Mouse (Mus musculus) kidney, postnatal 0 days (tissue): ENCODE measurements around the gene Myl3. TPM values are rescaled to one million over a fixed set of nuclear protein-coding genes. Genes with fewer than 3 reads are reported as not detected.
A peak's percentile ranks its signal among the peaks of the same experiment; 100 is the strongest.

Experiments
- ATAC-seq: fragments of 200-750 bp; cut with Nextera tagmentation; replicated peaks from 2 replicates; pipeline ENCODE4 v1.8.0; 2017; ENCODE audit warnings: low read depth, moderate number of reproducible peaks, moderate TSS enrichment, moderate library complexity; ENCODE audit not compliant: low FRiP score
- DNase-seq: peaks from one replicate; pipeline ENCODE4 v3.0.0-alpha.2; 2016; ENCODE audit warnings: low spot score
- H3K27ac ChIP-seq: fragments of 300-500 bp; sonication (generic); 2 replicates; pipeline ENCODE4 v1.5.1; 2014; ENCODE audit warnings: mild to moderate bottlenecking
- H3K27me3 ChIP-seq: fragments of 300-500 bp; sonication (generic); 2 replicates; pipeline ENCODE4 v1.6.1; 2014; ENCODE audit warnings: low read length, mixed read lengths; ENCODE audit not compliant: insufficient read depth
- H3K36me3 ChIP-seq: fragments of 300-500 bp; sonication (generic); 2 replicates; pipeline ENCODE4 v1.6.1; 2014; ENCODE audit warnings: low read length, mixed read lengths; ENCODE audit not compliant: insufficient read depth
- H3K4me1 ChIP-seq: fragments of 300-500 bp; sonication (generic); replicated peaks from 2 replicates; pipeline ENCODE4 v1.6.1; 2014; ENCODE audit warnings: antibody characterized with exemption, low read length, mixed read lengths; ENCODE audit not compliant: insufficient read depth
- H3K4me2 ChIP-seq: fragments of 300-500 bp; sonication (generic); 2 replicates; pipeline ENCODE4 v1.6.1; 2014; ENCODE audit warnings: mild to moderate bottlenecking, low read length, moderate library complexity, mixed read lengths
- H3K4me3 ChIP-seq: fragments of 300-500 bp; sonication (generic); replicated peaks from 2 replicates; pipeline ENCODE4 v1.5.1; 2014; ENCODE audit warnings: low read depth, low read length
- H3K9ac ChIP-seq: fragments of 300-500 bp; sonication (generic); 2 replicates; pipeline ENCODE4 v1.6.1; 2014; ENCODE audit warnings: low read depth, low read length
- H3K9me3 ChIP-seq: fragments of 300-500 bp; sonication (generic); replicated peaks from 2 replicates; pipeline ENCODE4 v1.6.1; 2016; ENCODE audit warnings: low read length, inconsistent platforms, mixed read lengths
- CTCF ChIP-seq: IDR thresholded peaks from 2 replicates; pipeline ENCODE4 v1.5.1; 2016; ENCODE audit warnings: antibody characterized with exemption, low read depth, mild to moderate bottlenecking, moderate library complexity
- WGBS: fragments of 180-500 bp; shearing (Covaris S2); extraction: QIAGEN DNeasy Blood & Tissue Kit; methylation state at CpG from one replicate; pipeline ENCODE4 v1.1.7; 2014; 5-methylcytosine and 5-hydroxymethylcytosine counted together
- polyA plus RNA-seq: library from polyadenylated mRNA; unstranded; fragments of >200 nt; fragmentation: Nextera tagmentation; extraction: Ambion mirVana; gene quantifications from 2 replicates; pipeline ENCODE4 v1.2.1, GENCODE M21; 2015

The Myl3 gene
- polyA plus RNA-seq, 1 experiment from 2014 or later = 1.5 TPM

DNA sequence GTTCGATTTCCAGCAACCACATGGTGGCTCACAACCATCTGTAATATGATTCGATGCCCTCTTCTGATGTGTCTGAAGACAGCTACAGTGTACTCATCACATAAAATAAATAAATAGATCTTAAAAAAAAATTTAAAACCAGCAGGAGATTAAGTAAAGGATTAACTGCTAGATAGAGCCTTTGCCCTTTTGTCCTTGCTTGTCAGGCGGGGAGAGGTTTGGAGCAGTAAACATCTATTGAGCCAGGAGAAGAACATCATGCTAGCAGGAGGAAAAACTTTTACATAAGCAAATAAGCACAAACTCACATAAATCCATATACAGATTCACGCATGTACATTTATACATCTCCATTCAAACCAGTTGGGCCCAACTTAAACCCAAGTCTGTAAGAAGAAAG, 29.1 kb upstream of the Myl3 start:
- no peak for DNase-seq
- ATAC-seq = no peak
- Histone ChIP-seq H3K9me3 (no peaks in the 10 kb centered on the region), H3K4me1 (0 out of 2 replicates have a peak, but pooled peaks cover 5% of the 10 kb centered on the region), H3K36me3 (peaks cover 16% of the 10 kb centered on the region; the same call in 1 of the 2 replicates), H3K27me3 (no peaks in the 10 kb centered on the region), H3K27ac (no peak overlapping the region), H3K4me2 (no peak overlapping the region), H3K4me3 (no peak overlapping the region), H3K9ac (no peak overlapping the region)
- WGBS = 85% methylated on average over 4 of the region's 4 CpGs
- TF ChIP-seq CTCF = no peak

DNA sequence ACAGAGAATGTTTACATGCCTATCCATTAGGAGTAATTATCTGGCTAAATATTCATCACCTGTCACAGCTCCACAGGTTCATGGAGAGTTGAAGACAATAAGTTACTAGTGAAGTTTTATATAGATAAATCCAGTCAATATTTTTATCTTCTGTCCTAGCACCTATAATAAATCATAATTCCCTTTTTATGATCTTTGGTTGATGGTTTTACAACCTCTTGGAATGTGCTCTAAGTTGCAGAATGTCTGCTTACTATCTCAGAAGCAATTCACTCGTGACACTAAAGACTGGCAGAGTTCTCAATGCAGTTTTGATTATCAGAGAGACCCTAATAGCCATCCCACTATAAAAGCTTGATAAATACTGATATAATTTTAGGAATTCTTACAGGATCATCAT, 28.3 kb upstream of the Myl3 start:
- Histone ChIP-seq H3K27ac (no peak overlapping the region), H3K9me3 (no peaks in the 10 kb centered on the region), H3K4me3 (no peak overlapping the region), H3K27me3 (no peaks in the 10 kb centered on the region), H3K36me3 (peaks cover 16% of the 10 kb centered on the region; the same call in 1 of the 2 replicates), H3K9ac (no peak overlapping the region), H3K4me2 (no peak overlapping the region), H3K4me1 (0 out of 2 replicates have a peak, but pooled peaks cover 5% of the 10 kb centered on the region)
- no peak for TF ChIP-seq CTCF
- WGBS = 59% methylated on average over 1 of the region's 1 CpGs
- ATAC-seq = no peak
- no peak for DNase-seq

DNA sequence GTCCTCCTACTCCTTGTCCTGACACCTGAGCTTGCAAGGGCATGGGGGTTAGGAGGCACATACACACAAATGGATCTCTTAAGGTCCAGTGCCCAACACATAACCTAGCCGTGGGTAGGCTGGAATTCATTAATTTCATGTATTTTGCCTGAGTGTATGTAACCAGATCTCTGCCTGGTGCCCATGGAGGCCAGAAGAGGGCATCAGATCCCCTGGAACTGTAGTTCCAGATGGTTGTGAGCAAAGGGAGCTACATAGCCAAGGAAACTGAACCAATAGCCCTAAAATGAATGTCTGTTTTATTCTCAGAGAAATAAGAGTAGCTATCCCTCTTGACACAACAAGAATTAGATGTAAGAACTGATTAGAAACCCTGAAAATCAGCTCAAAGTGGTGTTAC, 26.2 kb upstream of the Myl3 start:
- Histone ChIP-seq H3K4me2 (no peak overlapping the region), H3K27ac (no peak overlapping the region), H3K4me1 (no peaks in the 10 kb centered on the region), H3K36me3 (peaks cover 13% of the 10 kb centered on the region; the same call in 1 of the 2 replicates), H3K9ac (no peak overlapping the region), H3K27me3 (no peaks in the 10 kb centered on the region), H3K4me3 (no peak overlapping the region), H3K9me3 (no peaks in the 10 kb centered on the region)
- WGBS = 33% methylated on average over 1 of the region's 1 CpGs
- peak; percentile 68 for TF ChIP-seq CTCF
- no peak for DNase-seq
- no peak for ATAC-seq

DNA sequence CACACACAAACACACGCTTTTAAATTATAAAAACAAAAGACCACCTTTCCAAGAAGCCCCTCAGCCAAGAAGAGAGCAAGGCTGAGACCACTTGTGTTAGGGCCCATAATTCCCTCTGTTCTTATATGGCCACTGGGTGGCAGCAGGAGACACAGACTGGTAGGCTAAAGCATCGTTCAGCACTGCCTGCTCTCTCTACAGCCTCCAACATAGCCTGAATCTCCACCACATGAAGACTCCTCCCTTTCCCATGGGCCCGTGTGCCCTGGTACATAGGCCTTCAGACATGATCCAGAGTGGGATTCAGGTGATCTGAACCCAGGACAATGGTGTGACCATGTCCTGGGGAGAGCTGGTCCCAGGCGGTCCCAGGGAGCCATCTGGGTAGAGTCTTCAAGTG, 24.9 kb upstream of the Myl3 start:
- 30% methylated on average over 4 of the region's 4 CpGs for WGBS
- no peak overlapping the region for H3K4me3 ChIP-seq
- no peak overlapping the region for H3K27ac ChIP-seq
- peaks cover 14% of the 10 kb centered on the region; the same call in 1 of the 2 replicates for H3K36me3 ChIP-seq
- peak; percentile 88 for TF ChIP-seq CTCF
- no peak overlapping the region for H3K4me2 ChIP-seq
- ATAC-seq (peak; percentile 34), DNase-seq (peak; percentile 95)
- H3K4me1 ChIP-seq = no peaks in the 10 kb centered on the region
- H3K27me3 ChIP-seq = no peaks in the 10 kb centered on the region
- no peaks in the 10 kb centered on the region for H3K9me3 ChIP-seq
- no peak overlapping the region for H3K9ac ChIP-seq

DNA sequence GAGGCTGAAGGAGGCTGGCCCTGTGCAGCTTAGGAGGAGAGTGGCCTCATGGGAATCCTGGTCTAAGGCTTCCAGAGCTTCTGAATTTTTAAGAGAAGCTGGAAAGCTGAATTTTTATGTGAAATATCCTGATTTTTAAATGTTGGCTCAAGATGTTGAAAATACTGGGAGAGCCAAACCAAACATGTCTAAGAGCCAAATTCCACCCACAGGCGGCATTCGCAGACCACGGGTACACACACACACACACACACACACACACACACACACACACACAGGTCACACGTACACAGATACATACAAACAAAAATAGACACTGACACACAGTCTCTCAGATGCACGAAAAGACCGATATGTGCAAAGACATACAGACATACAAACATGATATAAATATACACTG, 23.6 kb upstream of the Myl3 start:
- WGBS = 89% methylated on average over 6 of the region's 6 CpGs
- Histone ChIP-seq H3K9me3 (no peaks in the 10 kb centered on the region), H3K36me3 (peaks cover 20% of the 10 kb centered on the region; the same call in 1 of the 2 replicates), H3K27me3 (no peaks in the 10 kb centered on the region), H3K9ac (no peak overlapping the region), H3K4me1 (no peaks in the 10 kb centered on the region), H3K4me3 (no peak overlapping the region), H3K4me2 (no peak overlapping the region), H3K27ac (no peak overlapping the region)
- DNase-seq (no peak), ATAC-seq (no peak)
- no peak for TF ChIP-seq CTCF

DNA sequence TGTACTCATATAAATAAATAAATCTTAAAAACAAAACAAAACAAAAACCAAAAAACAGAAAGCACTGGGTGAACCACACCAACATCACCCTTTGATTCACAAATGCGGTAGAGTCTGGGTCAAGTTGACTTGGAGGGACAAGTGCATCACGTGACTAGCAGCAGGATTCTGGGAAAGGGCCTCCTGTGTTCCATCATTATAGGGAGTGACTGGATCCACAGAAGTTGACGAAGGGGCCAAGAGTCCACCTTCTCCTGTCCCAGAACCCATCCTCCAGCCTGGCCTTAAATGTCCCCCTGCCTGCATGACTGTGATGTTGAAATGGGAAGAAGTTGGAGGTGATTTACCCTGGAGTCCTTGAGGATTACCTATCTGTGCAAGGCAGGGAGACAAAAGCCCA, 22.9 kb upstream of the Myl3 start:
- Histone ChIP-seq H3K27ac (no peak overlapping the region), H3K27me3 (no peaks in the 10 kb centered on the region), H3K4me3 (no peak overlapping the region), H3K4me2 (no peak overlapping the region), H3K9ac (no peak overlapping the region), H3K4me1 (no peaks in the 10 kb centered on the region), H3K9me3 (no peaks in the 10 kb centered on the region), H3K36me3 (peaks cover 22% of the 10 kb centered on the region)
- no peak for TF ChIP-seq CTCF
- WGBS = 78% methylated on average over 3 of the region's 3 CpGs
- no peak for DNase-seq
- no peak for ATAC-seq

DNA sequence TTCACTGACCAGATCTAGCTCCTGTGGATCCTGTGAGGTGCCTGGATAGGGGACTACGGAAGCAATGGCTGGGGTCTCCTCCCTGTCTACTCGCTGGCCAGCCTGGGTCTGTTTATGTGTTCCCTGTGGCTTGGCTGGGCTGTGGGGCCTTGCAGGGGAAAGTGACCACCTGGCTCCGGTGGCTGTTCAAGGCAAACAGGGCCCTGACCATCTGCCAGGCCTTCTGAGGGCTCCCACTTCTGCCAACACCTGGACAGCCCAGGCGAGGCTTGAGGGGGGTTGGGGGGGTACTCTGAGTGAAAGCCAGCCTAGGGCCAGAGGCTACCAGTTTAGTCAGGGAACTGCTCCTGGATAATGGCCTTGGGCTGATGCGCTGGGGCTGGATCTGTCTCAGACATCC, 21.7 kb upstream of the Myl3 start:
- Histone ChIP-seq H3K4me2 (no peak overlapping the region), H3K9ac (no peak overlapping the region; the same call in 1 of the 2 replicates), H3K27ac (no peak overlapping the region), H3K4me1 (no peaks in the 10 kb centered on the region), H3K4me3 (no peak overlapping the region), H3K36me3 (peaks cover 33% of the 10 kb centered on the region), H3K27me3 (no peaks in the 10 kb centered on the region), H3K9me3 (no peaks in the 10 kb centered on the region)
- WGBS = 47% methylated on average over 5 of the region's 5 CpGs
- DNase-seq (no peak), ATAC-seq (no peak)
- no peak for TF ChIP-seq CTCF
